Mouse (Mus musculus): Measurements from ENCODE around the gene Zdhhc22.

GRCm38 (mm10) chr12:87027391-87027790, 37.2 kb upstream of the Zdhhc22 start:
- TF ChIP-seq POLR2A (IDR thresholded peaks at IDR 0.05; ENCODE audit: borderline replicate concordance, control insufficient read depth, low read depth, low read length) (no peak), CTCF (IDR thresholded peaks at IDR 0.05; ENCODE audit: control insufficient read depth, insufficient read depth, low read length) (no peak)

Measured in bone marrow, adult 2 months (tissue).